Comparison of ENCODE assay signal across 25 mouse cellular contexts in the genomic region with DNA sequence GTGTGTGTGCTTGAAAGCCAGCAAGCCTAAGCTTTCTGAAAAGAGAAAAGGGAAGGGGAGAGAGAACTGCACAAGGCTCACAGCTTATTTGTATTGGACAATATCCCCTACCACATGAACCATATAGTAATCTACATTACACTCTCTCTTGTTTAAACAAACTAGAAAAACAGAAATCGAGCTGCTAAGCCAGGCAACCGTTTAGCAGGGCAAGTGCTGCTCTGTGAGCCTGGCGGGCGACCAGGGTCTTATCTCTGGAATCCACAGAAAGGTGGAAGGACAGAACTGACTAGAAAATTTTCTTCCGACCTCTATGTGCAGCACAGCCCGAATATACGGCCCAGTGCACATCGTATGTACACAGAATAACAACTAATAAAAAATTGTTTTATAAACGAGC. TPM values are rescaled to one million over a fixed set of nuclear protein-coding genes. Genes with fewer than 3 reads are reported as not detected.
DNase-seq lines count a peak whose midpoint lies in the region; ATAC-seq and TF ChIP-seq lines count a peak whose summit lies in the region.
"Had no signal": no experiment of that assay in that cellular context is flagged by ENCODE, and none has a peak within 500 bp of the region (broad histone marks: within the 10 kb centered on the region; RNA-seq: fewer than 3 reads in every experiment).

No protein-coding gene starts in this region.

- no peaks in the 10 kb centered on the region for H3K9me3 ChIP-seq in heart, embryonic 13.5 days
- no peaks in the 10 kb centered on the region for H3K9me3 ChIP-seq in limb, embryonic 14.5 days (ENCODE audit: control insufficient read depth, low read length)
- no peaks in the 10 kb centered on the region for H3K9me3 ChIP-seq in limb, embryonic 10.5 days (replicated peaks)
- no peaks in the 10 kb centered on the region for H3K9me3 ChIP-seq in stomach, embryonic 15.5 days
- H3K9me3 ChIP-seq: embryonic facial prominence, embryonic 13.5 days; forebrain, embryonic 15.5 days; G1E; hindbrain, embryonic 12.5 days; limb, embryonic 12.5 days; midbrain, embryonic 12.5 days had no signal

- no peak for DNase-seq in heart, adult 9 months (ENCODE audit: low spot score in 2 of 2)
- DNase-seq in limb, embryonic 14.5 days (ENCODE audit: low spot score), result no peak
- no peak for DNase-seq in limb, embryonic 10.5 days (ENCODE audit: low spot score)
- DNase-seq in heart, postnatal 10 days, result peak; percentile 30 to 40
- no peak for DNase-seq in left cerebral cortex, postnatal 36 days (ENCODE audit: low spot score in 2 of 2)
- DNase-seq in embryo, embryonic 10.5 days (ENCODE audit: low spot score), result no peak
- DNase-seq: adrenal gland, adult 8-10 months; B cell, adult 2 months; cerebellum, adult 11-12 months; cerebellum, postnatal 10 days; gastrocnemius, postnatal 10 days; lung, embryonic 14.5 days had no signal

- intact Hi-C loops in heart, postnatal 10 days (cut with DNase I), result no loop called here
- intact Hi-C loops in left cerebral cortex, postnatal 36 days (cut with DNase I), result no loop called here

- peak overlapping the region; percentile 9; the same call in 1 of the 2 replicates for H3K4me2 ChIP-seq in heart, embryonic 13.5 days
- H3K4me2 ChIP-seq in limb, embryonic 14.5 days (replicated peaks; ENCODE audit: low read depth, low read length, severe bottlenecking), result no peak overlapping the region
- H3K4me2 ChIP-seq in stomach, embryonic 15.5 days, result no peak overlapping the region
- H3K4me2 ChIP-seq: embryonic facial prominence, embryonic 13.5 days; forebrain, embryonic 15.5 days; hindbrain, embryonic 12.5 days; limb, embryonic 12.5 days; lung, embryonic 14.5 days; midbrain, embryonic 12.5 days had no signal

- no peak for TF ChIP-seq POLR2A in limb, embryonic 14.5 days (IDR thresholded peaks at IDR 0.05; ENCODE audit: borderline replicate concordance, extremely low read depth, insufficient read depth, insufficient read length)

- H3K4me3 ChIP-seq in heart, embryonic 13.5 days, result no peak overlapping the region
- no peak overlapping the region for H3K4me3 ChIP-seq in limb, embryonic 14.5 days (replicated peaks; ENCODE audit: low read length)
- H3K4me3 ChIP-seq in limb, embryonic 10.5 days, result no peak overlapping the region
- no peak overlapping the region for H3K4me3 ChIP-seq in stomach, embryonic 15.5 days (replicated peaks)
- H3K4me3 ChIP-seq: embryonic facial prominence, embryonic 13.5 days; forebrain, embryonic 15.5 days; hindbrain, embryonic 12.5 days; limb, embryonic 12.5 days; midbrain, embryonic 12.5 days had no signal

- ATAC-seq in heart, embryonic 13.5 days (ENCODE audit: extremely low read depth, insufficient number of reproducible peaks, low FRiP score, low TSS enrichment), result no peak; the same call in 1 of the 2 replicates
- ATAC-seq in limb, embryonic 14.5 days (ENCODE audit: low FRiP score, low read depth), result no peak
- ATAC-seq in stomach, embryonic 15.5 days (ENCODE audit: insufficient read depth, low FRiP score, low read depth), result peak; percentile 56; the same call in 1 of the 2 replicates
- ATAC-seq: forebrain, embryonic 15.5 days; intestine, postnatal 0 days had no signal

- peak overlapping the region; percentile 51 for H3K27ac ChIP-seq in heart, embryonic 13.5 days (replicated peaks)
- H3K27ac ChIP-seq in limb, embryonic 14.5 days (replicated peaks; ENCODE audit: low read depth, low read length), result 0 out of 2 replicates have a peak overlapping the region, but pooled peaks have one; percentile 21
- no peak overlapping the region for H3K27ac ChIP-seq in limb, embryonic 10.5 days
- no peak overlapping the region for H3K27ac ChIP-seq in stomach, embryonic 15.5 days
- H3K27ac ChIP-seq: embryonic facial prominence, embryonic 13.5 days; forebrain, embryonic 15.5 days; hindbrain, embryonic 12.5 days; kidney, postnatal 0 days; limb, embryonic 12.5 days; liver, embryonic 14.5 days; midbrain, embryonic 12.5 days had no signal

- peaks cover 21% of the 10 kb centered on the region for H3K4me1 ChIP-seq in heart, embryonic 13.5 days
- 0 out of 2 replicates have a peak, but pooled peaks cover 4% of the 10 kb centered on the region for H3K4me1 ChIP-seq in limb, embryonic 14.5 days (ENCODE audit: control insufficient read depth, insufficient read depth, low read length)
- no peaks in the 10 kb centered on the region for H3K4me1 ChIP-seq in limb, embryonic 10.5 days
- no peaks in the 10 kb centered on the region for H3K4me1 ChIP-seq in stomach, embryonic 15.5 days
- H3K4me1 ChIP-seq: embryonic facial prominence, embryonic 13.5 days; forebrain, embryonic 15.5 days; hindbrain, embryonic 12.5 days; limb, embryonic 12.5 days; midbrain, embryonic 12.5 days had no signal

- H3K9ac ChIP-seq in heart, embryonic 13.5 days, result no peak overlapping the region
- H3K9ac ChIP-seq in limb, embryonic 14.5 days (ENCODE audit: low read depth, low read length, severe bottlenecking), result no peak overlapping the region
- no peak overlapping the region for H3K9ac ChIP-seq in stomach, embryonic 15.5 days
- H3K9ac ChIP-seq: embryonic facial prominence, embryonic 13.5 days; forebrain, embryonic 15.5 days; hindbrain, embryonic 12.5 days; limb, embryonic 12.5 days; liver, embryonic 14.5 days; lung, embryonic 14.5 days; midbrain, embryonic 12.5 days had no signal

- WGBS in heart, embryonic 13.5 days, result 28% methylated on average over 9 of the region's 9 CpGs
- WGBS in limb, embryonic 14.5 days, result 71% methylated on average over 9 of the region's 9 CpGs
- 92% methylated on average over 9 of the region's 9 CpGs for WGBS in limb, embryonic 10.5 days
- WGBS in stomach, embryonic 15.5 days, result 53% methylated on average over 9 of the region's 9 CpGs

- peaks cover 10% of the 10 kb centered on the region for H3K36me3 ChIP-seq in heart, embryonic 13.5 days
- H3K36me3 ChIP-seq in limb, embryonic 14.5 days (ENCODE audit: control insufficient read depth, insufficient read depth, low read length), result peaks cover 25% of the 10 kb centered on the region
- peaks cover 17% of the 10 kb centered on the region for H3K36me3 ChIP-seq in limb, embryonic 10.5 days
- no peaks in the 10 kb centered on the region for H3K36me3 ChIP-seq in stomach, embryonic 15.5 days
- H3K36me3 ChIP-seq: forebrain, embryonic 15.5 days had no signal

- no peaks in the 10 kb centered on the region for H3K27me3 ChIP-seq in heart, embryonic 13.5 days (replicated peaks)
- H3K27me3 ChIP-seq in limb, embryonic 14.5 days (ENCODE audit: control insufficient read depth, insufficient read depth, low read length), result no peaks in the 10 kb centered on the region
- H3K27me3 ChIP-seq in limb, embryonic 10.5 days (ENCODE audit: low read depth, poor library complexity, severe bottlenecking), result no peaks in the 10 kb centered on the region
- H3K27me3 ChIP-seq in stomach, embryonic 15.5 days (replicated peaks), result no peaks in the 10 kb centered on the region
- H3K27me3 ChIP-seq: CH12.LX; embryonic facial prominence, embryonic 13.5 days; forebrain, embryonic 15.5 days; hindbrain, embryonic 12.5 days; limb, embryonic 12.5 days; midbrain, embryonic 12.5 days had no signal

RNA-seq across cellular contexts. Expression of a gene that starts 32.5 kb away (rescaled TPM):
- 154 and 160 TPM in 2 replicates for polyA plus RNA-seq in heart, embryonic 13.5 days (2015; fragmentation: Nextera tagmentation; extraction: Ambion mirVana)
- 112 and 145 TPM in 2 replicates for polyA plus RNA-seq in limb, embryonic 14.5 days (2012; rRNA removed)
- polyA plus RNA-seq in limb, embryonic 14.5 days (2014; fragmentation: Nextera tagmentation; extraction: Ambion mirVana), result 164 and 177 TPM in 2 replicates
- polyA plus RNA-seq in limb, embryonic 10.5 days (2016; fragmentation: Nextera tagmentation; extraction: Ambion mirVana), result 10.5 and 16.1 TPM in 2 replicates
- total RNA-seq in heart, postnatal 10 days (2021), result 10 to 100 TPM; 47.1 to 52.2 TPM
- polyA plus RNA-seq in stomach, embryonic 15.5 days (2015; fragmentation: Nextera tagmentation; extraction: Ambion mirVana), result 51.7 and 61.1 TPM in 2 replicates
- 1 to 10 TPM; 5.2 to 7.7 TPM for total RNA-seq in left cerebral cortex, postnatal 36 days (2021)
- total RNA-seq: neutrophil, adult 5-6 weeks had no signal
- polyA plus RNA-seq: G1E had no signal

Comparison
In these comparisons a context has a peak if more than half of its experiments do, and no peak if none do; other contexts are left out.
1. H3K27ac ChIP-seq: peak in heart, embryonic 13.5 days (single experiment) and limb, embryonic 14.5 days (single experiment); none in limb, embryonic 10.5 days (single experiment) and stomach, embryonic 15.5 days (single experiment).
2. DNase-seq: peak in heart, postnatal 10 days (2 of 2); none in heart, adult 9 months (0 of 2), limb, embryonic 14.5 days (single experiment), limb, embryonic 10.5 days (single experiment), left cerebral cortex, postnatal 36 days (0 of 2) and embryo, embryonic 10.5 days (single experiment).